Mouse (Mus musculus) G1E-ER4 (cell line): ENCODE measurements around the gene Manbal. TPM values are rescaled to one million over a fixed set of nuclear protein-coding genes. Genes with fewer than 3 reads are reported as not detected.

ENCODE experiments used
- GATA1 ChIP-seq: IDR thresholded peaks from one replicate; pipeline ENCODE4 v1.8.0; 2012; ENCODE audit warnings: low read length, inconsistent platforms
- polyA plus RNA-seq: library from polyadenylated mRNA; stranded (reverse); fragments of >175 nt; gene quantifications from 2 replicates; pipeline ENCODE4 v1.2.3, GENCODE M21; 2012

The Manbal gene
- polyA plus RNA-seq, 1 experiment, result 67.0 TPM

- TF ChIP-seq GATA1, result no peak
These were observed 55.7 kb downstream of the Manbal start for GRCm38 (mm10) chr2:157422854-157423705.

GRCm38 (mm10) chr2:157423706-157424125 lies 56.3 kb downstream of the Manbal start:
- TF ChIP-seq GATA1, result no peak

GRCm38 (mm10) chr2:157424126-157424903 lies 56.9 kb downstream of the Manbal start:
- no peak for TF ChIP-seq GATA1

- no peak for TF ChIP-seq GATA1
These were observed 57.7 kb downstream of the Manbal start for GRCm38 (mm10) chr2:157424904-157425642.

- no peak for TF ChIP-seq GATA1
These were observed 58.2 kb downstream of the Manbal start for GRCm38 (mm10) chr2:157425643-157425988.

GRCm38 (mm10) chr2:157426171-157426570 lies 58.8 kb downstream of the Manbal start:
- TF ChIP-seq GATA1, result no peak

GRCm38 (mm10) chr2:157427164-157427563 lies 59.8 kb downstream of the Manbal start:
- TF ChIP-seq GATA1, result no peak

GRCm38 (mm10) chr2:157428351-157429139 lies 61.2 kb downstream of the Manbal start:
- no peak for TF ChIP-seq GATA1

- TF ChIP-seq GATA1, result no peak
These were observed 62.3 kb downstream of the Manbal start for GRCm38 (mm10) chr2:157429735-157430134.

- no peak for TF ChIP-seq GATA1
These were observed 63.5 kb downstream of the Manbal start for GRCm38 (mm10) chr2:157430667-157431429.

- TF ChIP-seq GATA1, result no peak
These were observed 64.5 kb downstream of the Manbal start for GRCm38 (mm10) chr2:157431912-157432311.

- no peak for TF ChIP-seq GATA1
These were observed 65.1 kb downstream of the Manbal start for GRCm38 (mm10) chr2:157432476-157432875.

GRCm38 (mm10) chr2:157434041-157434440 lies 66.6 kb downstream of the Manbal start:
- TF ChIP-seq GATA1, result no peak

GRCm38 (mm10) chr2:157434497-157434896 lies 67.1 kb downstream of the Manbal start:
- TF ChIP-seq GATA1, result no peak
